Mouse (Mus musculus) mature B cell (primary cell): Measurements from ENCODE around the gene Lamtor2.

Experiments used
- in situ Hi-C: fragments of 300-500 bp; cut with MboI; formaldehyde crosslinking; loops from 2 replicates; pipeline ENCODE4 v1.14.3; 2019

Gene Lamtor2

DNA sequence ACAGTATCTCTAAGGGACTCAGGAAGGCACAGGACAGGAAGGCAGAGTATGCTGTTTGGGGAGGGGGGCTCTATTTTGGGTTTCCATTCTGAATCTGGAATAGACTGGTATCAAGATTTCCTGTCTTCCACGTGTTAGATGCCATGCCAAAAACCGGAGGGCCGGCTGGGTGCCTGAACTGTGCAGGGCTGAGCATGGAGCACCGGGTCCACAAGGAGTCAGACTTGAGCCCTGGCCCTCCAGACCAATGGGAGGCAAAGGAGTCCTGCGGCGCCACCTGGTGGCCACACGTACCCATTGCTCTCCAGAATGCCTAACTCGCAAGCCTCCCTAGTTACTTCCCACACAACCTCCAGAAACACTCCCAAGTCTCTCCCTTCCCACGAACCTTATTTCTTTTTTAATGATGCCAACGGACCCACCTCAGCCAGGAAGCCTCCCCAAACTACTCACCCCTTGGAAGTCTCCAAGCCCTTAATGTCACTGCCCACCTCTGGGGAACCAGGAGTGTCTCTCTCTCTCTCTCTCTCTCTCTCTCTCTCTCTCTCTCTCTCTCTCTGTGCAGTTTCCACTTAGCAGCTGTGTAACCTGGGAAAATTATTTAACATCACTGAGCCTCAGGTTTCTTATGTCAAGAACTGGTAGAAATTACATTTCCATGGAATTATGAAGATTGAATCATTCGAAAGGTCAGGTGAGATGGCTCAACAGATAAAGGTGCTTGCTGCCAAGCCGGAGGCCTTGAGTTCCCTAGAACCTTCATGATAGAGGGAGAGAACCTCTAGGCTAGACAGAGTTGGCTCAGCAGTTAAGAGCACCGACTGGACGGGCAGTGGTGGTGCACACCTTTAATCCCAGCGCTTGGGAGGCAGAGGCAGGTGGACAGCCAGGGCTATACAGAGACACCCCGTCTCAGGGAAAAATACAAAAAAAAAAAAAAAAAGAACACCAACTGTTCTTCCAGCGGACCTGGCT lies 26.4 kb downstream of the Lamtor2 start:
- in situ Hi-C loops, result no loop called here

DNA sequence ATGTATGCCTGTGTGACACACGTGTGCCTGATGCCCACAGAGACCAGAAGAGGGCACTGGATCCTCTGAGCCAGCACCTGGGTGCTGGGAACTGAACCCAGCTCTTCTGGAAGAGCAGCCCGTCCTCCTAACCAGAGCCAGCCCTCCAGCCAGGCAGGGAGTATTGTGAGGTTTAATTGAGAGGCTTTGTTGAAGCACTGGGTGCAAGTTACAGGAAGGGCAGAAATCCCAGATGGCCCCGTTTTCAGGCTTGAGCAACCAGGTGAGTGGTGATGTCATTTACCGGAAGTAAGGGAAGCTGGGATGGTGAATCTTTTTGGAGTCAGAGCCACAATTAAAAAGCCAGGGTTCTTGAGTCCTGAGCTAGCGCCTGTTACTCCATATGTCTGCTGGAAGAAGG lies 27.9 kb downstream of the Lamtor2 start:
- in situ Hi-C loops, result no loop called here

DNA sequence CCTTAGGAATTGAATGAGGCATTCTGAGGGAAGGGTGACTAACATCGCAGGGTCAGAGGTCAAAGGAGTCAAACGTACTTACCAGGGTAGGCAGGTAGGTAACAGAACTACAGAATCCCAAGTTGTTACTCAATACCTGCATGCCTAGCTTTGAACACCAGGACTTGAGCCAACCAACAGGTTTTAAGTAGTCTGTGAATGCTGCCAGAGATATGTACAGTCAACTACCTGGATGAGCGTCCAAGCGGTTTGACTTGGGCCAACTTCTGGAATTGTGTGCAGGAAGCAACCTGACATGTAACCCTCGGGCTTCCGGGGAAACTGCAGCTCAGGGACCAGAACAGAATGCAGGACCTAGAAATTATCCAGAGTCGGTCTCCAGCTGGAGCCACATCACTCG lies 29.8 kb downstream of the Lamtor2 start:
- in situ Hi-C loops, result loop anchor here (5.0 kb wide), 1 partner anchor 41 kb away; no protein-coding TSS in a partner anchor

DNA sequence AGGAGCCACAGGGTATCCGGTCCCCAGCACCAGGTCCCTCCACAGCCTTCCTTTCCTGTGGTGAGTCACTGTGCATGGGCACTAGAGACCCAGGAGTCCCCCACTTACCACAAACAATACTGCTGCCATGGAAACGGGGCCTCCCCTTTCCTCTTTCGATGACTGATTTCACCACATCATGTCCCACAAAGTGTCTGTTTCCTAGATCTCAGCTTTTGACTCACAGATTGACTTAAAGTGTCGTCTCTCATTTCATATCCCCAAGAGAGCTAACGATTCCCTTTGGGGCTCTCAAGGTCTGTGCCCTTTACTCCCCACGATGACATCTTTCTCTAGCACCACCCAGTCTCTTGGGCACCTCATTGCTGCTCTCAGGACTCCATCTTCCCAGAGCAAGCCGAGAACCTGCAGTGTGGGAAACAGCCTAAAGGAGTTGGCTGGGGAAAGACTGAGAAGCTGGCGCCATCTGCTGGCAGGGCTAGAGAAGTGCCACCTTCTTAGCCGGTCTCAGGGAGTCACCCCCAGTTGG lies 31.0 kb downstream of the Lamtor2 start:
- in situ Hi-C loops, result loop anchor here (5.0 kb wide), 1 partner anchor 40 kb away; no protein-coding TSS in a partner anchor

DNA sequence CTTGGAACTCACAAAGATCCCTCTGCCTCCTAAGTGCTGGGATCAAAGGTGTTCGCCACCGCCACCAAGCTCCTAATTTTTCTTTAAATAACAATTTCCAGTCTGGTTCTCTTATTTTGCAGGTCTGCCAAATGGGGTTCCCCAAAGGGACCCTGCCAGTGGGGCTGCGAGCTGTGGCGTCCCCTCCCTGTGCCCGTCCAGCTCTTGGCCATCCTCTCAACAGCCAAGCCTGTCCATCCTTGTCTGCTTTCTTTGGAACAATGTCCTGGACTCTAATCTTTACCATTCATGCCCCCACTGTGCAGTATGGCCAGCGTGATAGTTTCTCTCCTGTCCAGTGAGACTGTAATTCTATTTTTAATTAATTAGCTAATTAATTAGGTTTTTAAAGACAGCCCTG lies 31.7 kb downstream of the Lamtor2 start:
- in situ Hi-C loops, result loop anchor here (5.0 kb wide), 1 partner anchor 39 kb away; no protein-coding TSS in a partner anchor

DNA sequence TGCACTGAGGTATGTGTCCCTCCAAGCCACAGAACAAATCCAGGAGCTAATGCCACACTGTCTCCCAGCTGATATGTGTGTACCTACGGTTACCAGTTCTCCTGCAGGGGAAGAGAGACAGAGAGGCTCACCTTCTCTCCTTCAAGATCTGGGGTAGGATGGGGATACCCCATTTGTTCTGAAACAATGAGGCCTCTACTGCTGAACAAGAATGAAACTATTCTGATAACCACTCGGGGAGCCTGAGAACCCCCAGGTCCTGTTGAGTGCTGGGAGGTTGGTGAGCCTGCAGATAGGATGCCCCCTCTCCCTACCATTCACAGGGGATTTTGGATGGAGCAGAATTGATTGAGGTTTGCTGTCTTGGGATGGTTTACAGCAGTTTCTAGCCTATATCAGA lies 32.8 kb downstream of the Lamtor2 start:
- in situ Hi-C loops, result loop anchor here (5.0 kb wide), 1 partner anchor 38 kb away; no protein-coding TSS in a partner anchor

DNA sequence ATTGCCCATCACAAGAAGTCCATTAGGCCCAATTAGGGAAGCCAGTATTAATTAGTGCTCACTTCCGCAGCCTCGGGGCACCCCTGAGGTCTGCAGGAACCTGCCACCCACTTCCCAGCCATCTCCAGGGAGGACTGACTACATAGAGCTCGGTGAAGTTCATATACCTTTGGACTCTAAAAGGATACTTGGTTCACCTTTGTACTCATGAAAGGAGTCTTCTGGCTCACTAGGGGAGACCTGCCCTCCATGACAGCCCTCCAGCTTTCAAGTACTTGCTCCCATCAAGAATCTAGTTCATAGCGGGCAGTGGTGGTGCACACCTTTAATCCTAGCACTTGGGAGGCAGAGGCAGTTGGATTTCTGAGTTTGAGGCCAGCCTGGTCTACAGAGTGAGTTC lies 34.5 kb downstream of the Lamtor2 start:
- in situ Hi-C loops, result no loop called here

DNA sequence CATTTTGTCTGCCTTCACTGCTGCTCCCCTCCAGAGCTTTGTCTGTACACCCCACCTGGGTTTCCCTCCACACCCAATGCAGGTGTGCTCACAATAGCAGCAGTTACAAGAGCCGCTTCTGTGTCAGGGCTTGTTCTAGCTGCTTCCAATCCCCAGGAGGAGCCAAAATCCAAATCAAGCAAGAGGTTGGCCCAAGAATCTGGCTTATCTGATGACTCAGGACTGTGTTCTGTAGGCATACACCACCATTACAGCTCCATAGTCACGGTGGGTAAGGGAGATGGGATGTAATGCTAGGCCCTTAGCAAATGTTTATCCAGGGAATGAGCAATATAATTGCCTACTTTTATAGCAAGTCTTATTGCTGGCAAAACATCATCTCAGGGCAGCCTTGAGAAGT lies 36.5 kb downstream of the Lamtor2 start:
- in situ Hi-C loops, result no loop called here

DNA sequence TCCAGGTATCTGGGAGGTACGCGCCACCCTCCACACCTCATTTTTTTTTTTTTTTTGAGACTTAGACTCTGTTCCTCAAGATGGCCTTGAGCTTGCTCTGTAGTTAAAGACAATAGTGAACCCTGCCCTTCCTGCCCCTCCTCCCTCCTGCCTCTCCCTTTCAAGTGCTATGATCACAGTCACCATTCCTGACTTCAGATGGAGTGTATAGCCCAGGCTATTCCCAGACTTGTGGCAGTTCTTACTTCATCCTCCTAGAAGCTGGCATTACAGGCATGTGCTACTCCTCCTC lies 37.8 kb downstream of the Lamtor2 start:
- in situ Hi-C loops, result no loop called here

DNA sequence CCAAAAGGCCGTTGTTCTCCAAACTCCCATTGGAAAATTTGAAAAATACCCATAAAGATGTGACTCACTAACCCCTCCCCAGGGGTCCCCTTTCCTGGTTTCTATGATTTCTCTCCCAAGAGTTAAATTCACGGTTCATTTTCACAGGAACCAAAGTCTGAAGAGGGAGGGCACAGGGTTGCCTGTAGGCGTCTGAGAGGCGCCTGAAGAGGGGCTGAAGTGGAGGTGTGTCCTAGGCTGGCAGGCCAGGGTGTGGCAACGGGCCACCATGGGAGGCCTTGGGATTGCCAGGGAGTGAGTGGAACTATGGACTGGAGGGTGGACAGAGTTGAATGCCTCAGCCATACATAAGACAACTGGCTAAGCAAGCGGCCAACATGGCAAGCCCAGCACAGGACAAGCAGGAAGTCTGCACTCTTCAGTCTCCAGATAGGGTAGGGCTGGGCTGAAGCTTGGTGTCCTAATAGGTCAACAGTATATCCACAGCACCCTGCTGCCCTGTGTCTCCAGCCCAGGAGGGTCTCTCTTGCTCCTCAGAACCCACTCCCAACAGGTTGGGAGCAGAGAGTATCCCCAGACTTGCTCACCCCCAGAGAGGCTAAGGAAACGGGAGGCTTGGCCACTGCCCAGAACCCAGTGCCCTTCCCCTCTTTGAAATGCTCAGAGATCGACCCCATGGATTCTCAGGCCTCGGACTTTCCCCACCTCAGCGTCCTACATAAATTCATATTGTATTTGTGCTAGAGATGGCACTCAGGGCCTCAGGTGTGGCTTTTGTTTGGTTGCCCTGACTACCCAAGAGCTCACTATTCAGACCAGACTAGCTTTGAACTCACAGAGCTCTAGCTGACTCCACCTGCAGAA lies 38.4 kb downstream of the Lamtor2 start:
- in situ Hi-C loops, result no loop called here

DNA sequence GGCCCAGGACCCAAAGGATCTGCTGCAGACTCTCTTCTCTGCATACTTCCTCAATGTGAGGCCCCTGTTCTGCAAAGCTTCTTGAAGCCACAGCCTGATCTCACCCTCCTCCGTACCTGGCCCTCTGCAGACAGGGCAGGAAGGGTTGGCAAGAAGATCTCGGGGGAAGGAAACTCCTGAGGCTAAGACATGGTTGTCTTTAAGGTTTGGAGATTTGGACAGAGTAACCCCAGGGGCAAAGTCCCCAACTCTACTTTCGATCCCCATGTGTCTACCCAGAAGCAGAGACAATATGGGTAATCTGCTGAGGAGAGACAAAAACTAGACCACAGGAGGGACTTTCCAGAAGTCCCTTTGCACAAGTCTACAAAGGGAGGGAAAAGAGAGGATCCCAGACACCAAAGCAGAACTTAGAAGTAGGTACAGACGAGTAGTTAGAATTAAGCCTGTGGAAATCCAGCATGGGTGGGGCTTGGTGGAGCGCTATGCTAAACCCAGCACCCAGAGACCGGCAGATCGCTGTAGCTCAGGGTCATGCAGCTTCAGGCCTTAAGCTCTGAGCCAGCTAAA lies 39.2 kb downstream of the Lamtor2 start:
- in situ Hi-C loops, result no loop called here

DNA sequence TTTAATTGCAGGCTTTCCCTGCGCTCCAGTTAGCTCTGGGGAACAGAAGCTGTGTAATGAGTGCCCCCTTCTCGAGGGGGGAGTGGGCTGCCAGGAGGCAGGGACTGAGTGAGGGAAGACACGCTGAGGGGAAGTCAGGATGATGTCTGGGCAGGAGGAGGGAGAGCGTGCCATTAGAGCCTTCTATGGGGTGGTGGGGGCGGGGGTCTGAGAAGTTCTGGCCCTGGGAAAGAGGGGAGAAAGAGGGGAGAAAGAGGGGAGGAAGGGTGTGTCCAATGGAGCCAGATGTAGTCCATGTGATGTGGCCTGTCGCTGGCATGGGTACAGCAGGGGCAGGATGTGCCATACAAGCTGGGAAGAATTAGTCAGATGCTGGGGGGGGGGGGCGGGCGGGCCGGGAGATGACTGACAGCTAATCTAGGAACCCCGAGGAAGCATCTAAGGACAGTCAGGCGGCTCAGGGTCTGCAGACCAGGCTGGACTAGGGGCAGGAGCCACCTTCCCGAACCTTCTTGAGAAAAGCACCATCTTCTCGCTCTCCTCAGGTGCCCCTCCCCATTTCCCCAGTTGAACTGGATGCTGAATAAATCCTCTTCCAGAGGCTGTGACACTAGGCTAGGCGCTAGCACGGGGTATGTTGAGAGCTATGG lies 39.9 kb downstream of the Lamtor2 start:
- in situ Hi-C loops, result no loop called here

DNA sequence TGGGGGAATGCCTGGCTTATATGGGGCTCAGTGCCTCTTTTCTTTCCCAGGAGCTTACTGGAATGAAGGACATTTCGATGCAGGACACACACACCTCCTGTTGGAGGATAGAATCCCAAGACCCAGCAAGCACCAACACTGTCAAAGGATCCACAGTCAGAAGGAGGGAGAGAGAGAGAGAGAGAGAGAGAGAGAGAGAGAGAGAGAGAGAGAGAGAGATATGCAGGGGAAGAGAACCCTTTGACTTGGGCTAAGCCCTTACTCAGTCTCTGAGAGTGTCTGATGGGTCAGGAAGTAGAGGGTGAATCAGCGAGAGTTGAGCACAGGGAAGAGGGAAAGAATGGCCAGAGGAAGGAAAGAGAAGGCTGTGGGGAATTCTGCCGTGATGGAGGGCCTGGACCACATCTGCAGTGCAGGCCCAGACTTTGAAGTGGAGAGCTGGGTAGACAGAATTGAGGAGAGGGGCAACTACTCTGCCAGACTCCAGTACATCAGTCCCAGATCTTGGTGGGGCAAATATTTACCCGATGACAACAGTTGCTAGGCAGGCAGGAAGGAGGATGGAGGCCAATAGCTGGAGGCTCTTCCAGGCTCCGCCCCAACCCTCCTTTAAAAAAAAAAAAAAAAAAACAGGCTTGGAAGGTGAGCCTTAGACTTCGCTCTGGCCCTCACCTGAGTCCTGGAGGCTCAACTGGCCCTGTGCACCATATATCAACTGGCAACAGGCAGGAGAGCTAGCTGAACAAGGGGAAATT lies 40.6 kb downstream of the Lamtor2 start:
- in situ Hi-C loops, result no loop called here

DNA sequence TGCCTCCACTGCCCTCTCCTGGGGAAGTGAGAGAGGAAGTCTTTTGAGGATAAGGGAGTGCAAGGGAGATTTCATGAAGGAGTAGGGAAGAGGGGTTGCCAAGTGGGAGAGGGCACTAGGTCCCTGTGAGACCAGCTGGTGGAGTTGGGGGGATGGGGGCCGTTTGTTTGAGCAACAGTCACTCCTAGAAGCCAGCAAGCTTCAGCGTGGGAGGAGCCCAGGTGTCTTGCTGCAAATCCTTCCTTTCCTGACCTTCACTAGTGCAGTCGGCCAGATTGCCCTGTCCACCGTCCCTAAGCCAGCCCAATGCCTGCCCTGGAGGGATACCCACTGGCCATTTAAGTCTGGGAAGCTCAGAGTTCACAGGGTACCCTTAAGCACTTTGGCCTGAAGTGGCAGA lies 41.3 kb downstream of the Lamtor2 start:
- in situ Hi-C loops, result no loop called here

DNA sequence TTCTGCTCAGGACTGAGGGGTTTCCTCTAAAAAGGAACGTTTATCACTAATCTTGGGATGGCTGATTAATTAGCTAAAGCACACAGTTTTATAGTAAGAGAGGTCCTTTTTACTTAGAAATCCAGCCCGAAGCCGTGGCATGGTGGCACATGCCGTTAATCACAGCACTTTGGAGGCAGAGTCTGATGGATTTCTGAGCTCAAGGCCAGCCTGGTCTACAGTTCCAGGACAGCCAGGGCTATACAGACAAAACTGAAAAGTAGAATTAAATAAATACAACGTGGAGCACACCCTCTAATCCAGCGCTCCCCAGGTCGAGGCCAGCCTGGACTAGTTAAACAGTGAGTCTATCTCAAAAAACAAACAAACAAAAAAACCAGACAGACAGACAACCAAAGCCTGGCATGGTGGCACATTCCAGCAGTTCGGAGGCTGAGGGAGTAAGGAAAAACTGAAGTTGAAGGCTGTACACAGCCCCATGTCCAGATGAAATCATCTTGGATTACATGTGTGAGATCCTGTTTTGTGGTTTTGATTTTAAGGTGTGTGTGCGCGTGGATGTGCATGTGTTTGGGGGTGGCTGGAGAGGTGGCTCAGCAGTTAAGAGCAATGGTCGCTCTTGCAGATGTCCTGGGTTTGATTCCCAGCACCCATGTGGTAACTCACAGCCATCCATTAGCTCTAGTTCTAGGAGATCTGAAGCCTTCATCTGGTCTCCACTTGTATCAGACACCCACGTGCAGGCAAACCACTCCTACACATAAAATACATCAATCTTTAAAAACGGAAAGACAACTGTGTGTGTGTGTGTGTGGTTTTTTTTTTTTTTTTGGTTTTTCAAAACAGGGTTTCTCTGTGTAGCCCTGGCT lies 42.2 kb downstream of the Lamtor2 start:
- in situ Hi-C loops, result no loop called here

DNA sequence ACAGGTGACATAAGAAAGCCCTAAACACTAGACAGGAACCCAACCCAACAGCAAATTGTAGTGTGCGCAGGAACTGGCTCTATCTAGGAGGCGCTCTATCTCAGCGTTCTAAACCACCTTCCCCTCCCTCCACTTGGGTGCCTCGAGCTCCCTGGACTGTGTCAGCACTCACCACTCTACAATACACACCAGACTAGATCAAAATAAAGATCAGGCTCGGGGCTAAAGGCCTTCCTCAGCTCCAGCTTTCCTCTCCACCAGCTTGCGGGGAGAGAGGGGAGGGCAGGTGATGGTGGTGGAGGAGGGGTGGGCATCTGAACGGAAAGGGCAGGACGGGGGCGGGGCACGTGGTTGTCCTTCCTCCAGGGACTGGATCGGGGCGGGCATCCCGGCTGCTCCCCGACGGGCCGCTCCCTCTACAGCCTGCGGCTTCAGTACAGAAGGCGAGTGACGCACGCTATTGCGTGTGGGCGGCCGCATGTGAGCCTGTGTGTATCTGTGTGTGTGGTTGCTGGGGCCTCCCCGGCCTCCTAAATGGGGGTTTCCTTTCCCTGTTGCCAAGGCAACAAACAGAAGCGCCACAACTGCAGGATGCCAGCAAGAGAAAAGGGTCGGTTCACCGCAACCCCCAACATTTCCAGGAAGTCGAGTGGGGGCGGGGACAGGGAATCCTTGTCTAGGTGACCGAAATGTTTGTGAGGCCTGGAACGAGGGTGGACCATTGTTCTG lies 43.0 kb downstream of the Lamtor2 start, which contains the start of gene Lmna:
TSS of gene Lmna (minus strand) at position 265 of the 729 bp plus-strand sequence.
- in situ Hi-C loops, result no loop called here

DNA sequence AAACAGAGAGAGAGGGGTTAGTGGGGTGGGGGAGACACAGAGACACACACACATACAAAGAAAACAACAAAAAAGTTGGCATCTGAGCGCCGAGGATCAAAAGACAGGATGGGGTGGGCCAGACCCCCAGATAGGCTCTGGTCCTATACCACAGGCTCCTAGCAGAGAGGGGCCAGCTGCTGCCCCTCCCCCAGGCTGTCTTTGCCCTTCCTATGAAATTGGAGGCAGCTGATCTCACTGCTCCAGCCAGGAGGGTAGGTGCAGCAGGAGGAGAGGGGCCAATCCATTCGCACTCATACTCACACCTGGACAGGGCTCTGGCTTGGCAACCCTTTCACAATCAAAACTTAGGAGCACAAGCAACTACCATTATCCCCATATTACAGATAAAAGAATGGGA lies 43.6 kb downstream of the Lamtor2 start:
- in situ Hi-C loops, result no loop called here

DNA sequence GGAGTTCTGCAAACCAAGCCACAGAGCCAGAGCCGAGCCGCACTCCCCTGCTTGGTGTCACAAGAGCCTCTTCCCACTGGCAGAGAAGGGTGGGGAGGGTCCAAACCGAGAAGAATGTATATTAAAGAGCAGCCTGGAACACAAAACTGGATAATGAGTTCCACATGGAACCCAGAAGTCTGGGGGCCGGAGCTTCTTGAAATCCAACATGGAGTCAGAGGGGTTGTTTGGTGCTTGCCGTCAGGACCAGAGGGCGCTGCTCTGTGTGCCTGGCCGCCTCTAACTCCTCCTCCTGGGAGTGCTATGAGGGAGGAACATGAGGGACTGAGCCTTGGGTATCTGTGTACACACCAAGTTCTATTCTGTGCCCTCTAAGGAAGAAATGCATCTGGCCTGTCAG lies 47.1 kb downstream of the Lamtor2 start:
- in situ Hi-C loops, result no loop called here

DNA sequence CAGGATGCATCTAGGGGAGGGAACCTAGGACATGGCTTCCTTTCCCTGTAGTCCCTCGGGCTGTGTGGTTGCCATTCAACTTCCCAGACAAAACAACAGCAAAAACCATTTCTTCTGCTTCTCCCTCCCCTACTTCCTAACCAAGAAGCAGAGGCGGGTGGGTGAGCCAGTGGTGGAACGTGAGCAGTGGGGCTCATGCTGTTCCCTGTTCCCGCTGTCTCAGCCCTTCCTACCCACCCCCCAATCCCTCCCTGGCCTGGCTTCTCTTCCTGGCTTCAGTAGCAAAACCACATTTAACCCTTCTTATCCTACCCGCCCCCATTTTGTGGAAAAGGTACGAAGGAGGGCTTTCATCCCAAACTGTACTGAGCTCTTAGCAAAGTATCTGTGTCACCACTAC lies 47.8 kb downstream of the Lamtor2 start:
- in situ Hi-C loops, result no loop called here
